Mouse (Mus musculus) liver, adult 2 months (tissue): Measurements from ENCODE around the gene Prickle1. TPM values are rescaled to one million over a fixed set of nuclear protein-coding genes. Genes with fewer than 3 reads are reported as not detected.

Source experiments
- DNase-seq: peaks from one replicate; pipeline ENCODE4 v3.0.0-alpha.2; 2011; ENCODE audit warnings: low read depth, low spot score; ENCODE audit errors: extremely low read depth
- H3K27ac ChIP-seq: fragments of 200-500 bp; replicated peaks from 2 replicates; pipeline ENCODE4 v1.5.1; 2012; ENCODE audit warnings: low read depth, mild to moderate bottlenecking, control low read depth, inconsistent platforms, low read length; ENCODE audit not compliant: insufficient read depth
- H3K27me3 ChIP-seq: fragments of 200-500 bp; 2 replicates; pipeline ENCODE4 v1.6.1; 2012; ENCODE audit warnings: mild to moderate bottlenecking, moderate library complexity, low read length, inconsistent platforms; ENCODE audit not compliant: control insufficient read depth, insufficient read depth
- H3K36me3 ChIP-seq: fragments of 200-500 bp; 2 replicates; pipeline ENCODE4 v1.6.1; 2012; ENCODE audit warnings: low read length, inconsistent platforms; ENCODE audit not compliant: control insufficient read depth, insufficient read depth
- H3K4me1 ChIP-seq: fragments of 200-500 bp; 2 replicates; pipeline ENCODE4 v1.6.1; 2011; ENCODE audit warnings: low read length; ENCODE audit not compliant: control insufficient read depth, insufficient read depth
- H3K4me3 ChIP-seq: fragments of 200-500 bp; 2 replicates; pipeline ENCODE4 v1.5.1; 2011; ENCODE audit warnings: low read depth, mild to moderate bottlenecking, control low read depth, low read length, moderate library complexity; ENCODE audit not compliant: insufficient read depth
- H3K79me2 ChIP-seq: fragments of 200-500 bp; 2 replicates; pipeline ENCODE4 v1.6.1; 2012; ENCODE audit warnings: inconsistent platforms, mild to moderate bottlenecking, low read length, moderate library complexity; ENCODE audit not compliant: control insufficient read depth, insufficient read depth
- H3K9ac ChIP-seq: fragments of 200-500 bp; 2 replicates; pipeline ENCODE4 v1.6.1; 2012; ENCODE audit warnings: low read depth, mild to moderate bottlenecking, control low read depth, inconsistent platforms, low read length
- CTCF ChIP-seq: fragments of 200-500 bp; IDR thresholded peaks from 2 replicates; pipeline ENCODE4 v1.5.1; 2011; ENCODE audit warnings: low read depth, low read length, control low read depth
- POLR2A ChIP-seq: fragments of 200-500 bp; IDR thresholded peaks from 2 replicates; pipeline ENCODE4 v1.6.1; 2011; ENCODE audit warnings: low read length, control low read depth; ENCODE audit not compliant: insufficient read depth; ENCODE audit errors: extremely low read depth
- WGBS: fragments of 180-500 bp; shearing (Covaris S2); methylation state at CpG from one replicate; pipeline ENCODE4 v1.1.7; 2018; 5-methylcytosine and 5-hydroxymethylcytosine counted together
- polyA plus RNA-seq: library from polyadenylated mRNA; depleted of rRNA; stranded (reverse); fragments of >200 nt; gene quantifications from 2 replicates; pipeline ENCODE4 v1.2.3, GENCODE M21; 2012; rRNA removed
- total RNA-seq: library from RNA; depleted of rRNA; stranded (reverse); fragments of >200 nt; gene quantifications from 2 replicates; pipeline ENCODE4 v1.2.3, GENCODE M21; 2014; rRNA removed

The Prickle1 gene
- 1.9 and 2.6 TPM in 2 replicates for total RNA-seq
- 1.2 and 1.5 TPM in 2 replicates for polyA plus RNA-seq

GRCm38 (mm10) chr15:93595746-93596145 lies at the start of gene Prickle1:
Prickle1 (minus strand) TSS chr15:93595891.
- WGBS: under 1% methylated on average over 58 of the region's 60 CpGs
- Histone ChIP-seq H3K36me3 (no peaks in the 10 kb centered on the region), H3K4me1 (0 out of 2 replicates have a peak, but pooled peaks cover 2% of the 10 kb centered on the region), H3K9ac (peak within 1 kb of the TSS; percentile 77), H3K27ac (peak within 1 kb of the TSS; percentile 47), H3K4me3 (peak within 1 kb of the TSS; percentile 80), H3K79me2 (no peaks in the 10 kb centered on the region), H3K27me3 (no peaks in the 10 kb centered on the region)
- TF ChIP-seq POLR2A (peak; percentile 59; the same call in 1 of the 2 replicates), CTCF (no peak)
- peak; percentile 60 for DNase-seq

GRCm38 (mm10) chr15:93640221-93640620 lies 44.5 kb upstream of the Prickle1 start:
- 74% methylated on average over 2 of the region's 2 CpGs for WGBS
- TF ChIP-seq POLR2A: no peak
- TF ChIP-seq CTCF: no peak

GRCm38 (mm10) chr15:93636976-93637375 lies 41.3 kb upstream of the Prickle1 start:
- WGBS: 83% methylated on average over 7 of the region's 7 CpGs
- TF ChIP-seq CTCF: no peak
- no peak for TF ChIP-seq POLR2A

More at GRCm38 (mm10) chr15:93640221-93640620, 44.5 kb upstream of the Prickle1 start:
- Histone ChIP-seq H3K79me2 (no peaks in the 10 kb centered on the region), H3K36me3 (no peaks in the 10 kb centered on the region), H3K27ac (no peak overlapping the region), H3K27me3 (no peaks in the 10 kb centered on the region), H3K4me1 (no peaks in the 10 kb centered on the region), H3K4me3 (no peak overlapping the region), H3K9ac (no peak overlapping the region)
- DNase-seq: no peak

GRCm38 (mm10) chr15:93635603-93636002 lies 39.9 kb upstream of the Prickle1 start:
- TF ChIP-seq POLR2A (no peak), CTCF (no peak)
- H3K36me3 ChIP-seq: no peaks in the 10 kb centered on the region
- H3K4me3 ChIP-seq: no peak overlapping the region
- H3K27me3 ChIP-seq: no peaks in the 10 kb centered on the region
- H3K27ac ChIP-seq: no peak overlapping the region
- no peak for DNase-seq
- 58% methylated on average over 4 of the region's 4 CpGs for WGBS
- H3K9ac ChIP-seq: no peak overlapping the region
- H3K79me2 ChIP-seq: no peaks in the 10 kb centered on the region
- no peaks in the 10 kb centered on the region for H3K4me1 ChIP-seq

More at GRCm38 (mm10) chr15:93636976-93637375, 41.3 kb upstream of the Prickle1 start:
- Histone ChIP-seq H3K36me3 (no peaks in the 10 kb centered on the region), H3K27ac (no peak overlapping the region), H3K4me1 (no peaks in the 10 kb centered on the region), H3K79me2 (no peaks in the 10 kb centered on the region), H3K27me3 (no peaks in the 10 kb centered on the region), H3K4me3 (no peak overlapping the region), H3K9ac (no peak overlapping the region)
- no peak for DNase-seq

- TF ChIP-seq POLR2A: no peak
- no peaks in the 10 kb centered on the region for H3K4me1 ChIP-seq
- H3K36me3 ChIP-seq: no peaks in the 10 kb centered on the region
- WGBS: 84% methylated on average over 5 of the region's 5 CpGs
- no peak overlapping the region for H3K9ac ChIP-seq
- H3K27me3 ChIP-seq: no peaks in the 10 kb centered on the region
- DNase-seq: no peak
- no peaks in the 10 kb centered on the region for H3K79me2 ChIP-seq
- H3K4me3 ChIP-seq: no peak overlapping the region
- H3K27ac ChIP-seq: no peak overlapping the region
Observed at GRCm38 (mm10) chr15:93634536-93634935, 38.8 kb upstream of the Prickle1 start.

- 82% methylated on average over 14 of the region's 14 CpGs for WGBS
- Histone ChIP-seq H3K4me1 (no peaks in the 10 kb centered on the region), H3K36me3 (no peaks in the 10 kb centered on the region), H3K4me3 (no peak overlapping the region), H3K27ac (no peak overlapping the region), H3K9ac (no peak overlapping the region), H3K27me3 (no peaks in the 10 kb centered on the region), H3K79me2 (no peaks in the 10 kb centered on the region)
- no peak for DNase-seq
- TF ChIP-seq POLR2A (no peak), CTCF (no peak)
Observed at GRCm38 (mm10) chr15:93630001-93630541, 34.4 kb upstream of the Prickle1 start.
